Mouse (Mus musculus) gastrocnemius, adult 2 months (tissue): ENCODE data around the gene Gm9736. TPM values are rescaled to one million over a fixed set of nuclear protein-coding genes. Genes with fewer than 3 reads are reported as not detected.

Source experiments
- DNase-seq: peaks from one replicate; pipeline ENCODE4 v3.0.0; 2022
- H3K27ac ChIP-seq: fragments of 200-600 bp; 2 replicates; pipeline ENCODE4 v1.8.1; 2022; ENCODE audit warnings: mild to moderate bottlenecking
- H3K4me3 ChIP-seq: fragments of 200-600 bp; 2 replicates; pipeline ENCODE4 v1.8.1; 2022; ENCODE audit warnings: mild to moderate bottlenecking, moderate library complexity
- CTCF ChIP-seq: fragments of 200-600 bp; IDR thresholded peaks from 2 replicates; pipeline ENCODE4 v1.8.1; 2022; ENCODE audit warnings: antibody characterized with exemption, mild to moderate bottlenecking, moderate library complexity
- intact Hi-C: fragments of 180-260 bp; cut with DNase I; formaldehyde crosslinking; loops from one replicate; pipeline ENCODE4 v1.15.1; 2025
- total RNA-seq, 2 experiments: library from RNA; stranded (reverse); gene quantifications; 2 replicates each; pipeline ENCODE4 v1.2.3; 2021

Gm9736 gene
- total RNA-seq, 2 experiments from 2014 or later, result not detected

GRCm38 (mm10) chr10:77709831-77710230 lies 41.3 kb downstream of the Gm9736 start:
- TF ChIP-seq CTCF, result no peak
- no peak overlapping the region for H3K27ac ChIP-seq
- no peak for DNase-seq
- intact Hi-C loops, result no loop called here
- no peak overlapping the region for H3K4me3 ChIP-seq

GRCm38 (mm10) chr10:77706326-77706725 lies 44.8 kb downstream of the Gm9736 start, which contains the start of gene Gm10272:
Gene Gm10272, plus strand, starts transcription at chr10:77706626.
- no peak within 1 kb of the TSS for H3K27ac ChIP-seq
- intact Hi-C loops, result no loop called here
- no peak within 1 kb of the TSS for H3K4me3 ChIP-seq
- no peak for TF ChIP-seq CTCF
- DNase-seq, result no peak

Other genes starting within 250 kb of the Gm9736 start
- gene Fam207a, start 235.6 kb downstream of the Gm9736 start, total RNA-seq, result 1 to 10 TPM; 5.4 to 8.4 TPM
- gene Itgb2, start 221.1 kb downstream of the Gm9736 start, total RNA-seq, result 1 to 10 TPM in 1 of 2 experiments, under 1 TPM in 1; 0.92 to 1.8 TPM
- 10 to 100 TPM; 30.5 to 36.5 TPM for gene Pttg1ip, start 169.6 kb downstream of the Gm9736 start, total RNA-seq
- gene Sumo3, start 145.3 kb downstream of the Gm9736 start, total RNA-seq, result 10 to 100 TPM; 43.5 to 44.5 TPM
- gene Gm49325, start 145.2 kb downstream of the Gm9736 start, total RNA-seq, result 1 to 10 TPM; 8.4 to 8.6 TPM
- gene Ube2g2, start 129.1 kb downstream of the Gm9736 start, total RNA-seq, result 10 to 100 TPM; 95.4 to 100.0 TPM
- gene Tspear, start 64.8 kb downstream of the Gm9736 start, total RNA-seq, result not detected
- not detected for gene Gm19402, start 60.6 kb downstream of the Gm9736 start, total RNA-seq
- gene Gm9508, start 54.1 kb downstream of the Gm9736 start, total RNA-seq, result not detected
- gene Gm10272, start 44.7 kb downstream of the Gm9736 start, total RNA-seq, result not detected
- gene Gm10024, start 39.9 kb downstream of the Gm9736 start, total RNA-seq, result not detected
- not detected for gene Gm10142, start 35.5 kb downstream of the Gm9736 start, total RNA-seq
- not detected for gene Krtap12-1, start 30.8 kb downstream of the Gm9736 start, total RNA-seq
- gene Gm10100, start 24.9 kb downstream of the Gm9736 start, total RNA-seq, result not detected
- gene Gm18596, start 8.7 kb downstream of the Gm9736 start, total RNA-seq, result not detected
- gene Gm3233, start 8.3 kb upstream of the Gm9736 start, total RNA-seq, result not detected
- not detected for gene Gm3238, start 20.0 kb upstream of the Gm9736 start, total RNA-seq
- not detected for gene Gm7138, start 25.6 kb upstream of the Gm9736 start, total RNA-seq
- not detected for gene Gm3250, start 31.2 kb upstream of the Gm9736 start, total RNA-seq
- not detected for gene Gm7137, start 36.8 kb upstream of the Gm9736 start, total RNA-seq
- not detected for gene Gm9639, start 43.7 kb upstream of the Gm9736 start, total RNA-seq
- gene Gm19668, start 47.8 kb upstream of the Gm9736 start, total RNA-seq, result not detected
- gene Gm9507, start 60.5 kb upstream of the Gm9736 start, total RNA-seq, result not detected
- not detected for gene Gm2696, start 63.3 kb upstream of the Gm9736 start, total RNA-seq
- not detected for gene Krtap10-4, start 75.7 kb upstream of the Gm9736 start, total RNA-seq
- not detected for gene Krtap10-10, start 84.6 kb upstream of the Gm9736 start, total RNA-seq
- gene Gm36176, start 95.4 kb upstream of the Gm9736 start, total RNA-seq, result not detected
- gene Gm10318, start 101.5 kb upstream of the Gm9736 start, total RNA-seq, result not detected
- not detected for gene Gm3285, start 110.6 kb upstream of the Gm9736 start, total RNA-seq
- gene Lrrc3, start 151.2 kb upstream of the Gm9736 start, total RNA-seq, result under 1 TPM; 0.13 to 0.14 TPM
- gene Trpm2, start 219.2 kb upstream of the Gm9736 start, total RNA-seq, result under 1 TPM in 1 of 2 experiments, not detected in 1; 0.33 TPM
- 1 to 10 TPM; 3.8 to 4.3 TPM for gene 1810043G02Rik, start 227.2 kb upstream of the Gm9736 start, total RNA-seq